Mouse (Mus musculus) megakaryocyte, embryonic 14.5 days (primary cell): ENCODE results near the gene Gm17409.

Experiments used
- FLI1 ChIP-seq: IDR thresholded peaks from 2 replicates; pipeline ENCODE4 v1.6.1; 2012; ENCODE audit warnings: low read length, inconsistent platforms, mixed read lengths
- GATA1 ChIP-seq: IDR thresholded peaks from 3 replicates; pipeline ENCODE4 v1.6.1; 2012; ENCODE audit warnings: mixed read lengths, low read length, inconsistent platforms, borderline replicate concordance

DNA sequence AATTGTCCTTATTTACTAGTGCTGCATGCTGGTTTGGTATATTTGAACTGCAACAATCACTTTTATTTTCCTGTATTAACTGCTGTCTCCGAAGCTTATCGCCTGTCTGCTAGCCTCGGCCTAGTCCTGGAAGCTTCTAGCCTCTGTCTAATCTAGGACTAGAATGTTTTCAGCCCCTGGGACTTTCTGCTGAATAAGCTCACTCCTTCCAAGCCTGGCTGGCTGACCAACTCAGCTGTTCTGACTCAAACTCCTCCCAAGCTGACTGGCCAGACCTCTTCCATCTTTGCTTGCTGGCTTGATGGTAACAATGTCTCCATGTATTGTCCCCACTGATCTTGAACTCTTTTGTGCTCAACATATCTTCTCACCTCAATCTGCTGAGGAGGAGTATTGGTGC lies 25.4 kb downstream of the Gm17409 start:
- TF ChIP-seq FLI1 (no peak), GATA1 (no peak)
